In genomic region chr1:33639234-33639633, GRCm38 (mm10) we compare ENCODE assay signal across 16 mouse cellular contexts.
"Had no signal": no experiment of that assay in that cellular context is flagged by ENCODE, and none has a peak within 500 bp of the region (broad histone marks: within the 10 kb centered on the region; RNA-seq: fewer than 3 reads in every experiment).

No protein-coding gene starts in this region.

- ATAC-seq: midbrain, embryonic 16.5 days had no signal

- H3K27ac ChIP-seq: kidney, embryonic 15.5 days; left cerebral cortex, adult 2 months; limb, embryonic 15.5 days; midbrain, embryonic 12.5 days; neural tube, embryonic 13.5 days; stomach, embryonic 15.5 days had no signal

- H3K9ac ChIP-seq: kidney, embryonic 15.5 days; limb, embryonic 15.5 days; lung, embryonic 14.5 days; midbrain, embryonic 12.5 days; neural tube, embryonic 13.5 days; stomach, embryonic 15.5 days had no signal

- H3K4me3 ChIP-seq: kidney, embryonic 15.5 days; left cerebral cortex, adult 2 months; limb, embryonic 15.5 days; megakaryocyte, embryonic 14.5 days; midbrain, embryonic 12.5 days; neural tube, embryonic 13.5 days; stomach, embryonic 15.5 days had no signal

- H3K4me2 ChIP-seq: kidney, embryonic 15.5 days; limb, embryonic 15.5 days; lung, embryonic 14.5 days; midbrain, embryonic 12.5 days; neural tube, embryonic 13.5 days; stomach, embryonic 15.5 days had no signal

- DNase-seq: kidney, adult 18-20 months; kidney, postnatal 25 days; lung, embryonic 14.5 days; lung, postnatal 10 days; lung, postnatal 4 days; retina, postnatal 1 day; right cerebral cortex, postnatal 4 days; spleen, adult 18-20 months had no signal

- H3K9me3 ChIP-seq: kidney, embryonic 15.5 days; limb, embryonic 15.5 days; midbrain, embryonic 12.5 days; neural tube, embryonic 13.5 days; stomach, embryonic 15.5 days had no signal

- H3K27me3 ChIP-seq: kidney, embryonic 15.5 days; limb, embryonic 15.5 days; megakaryocyte, embryonic 14.5 days; midbrain, embryonic 12.5 days; neural tube, embryonic 13.5 days; stomach, embryonic 15.5 days had no signal

- H3K4me1 ChIP-seq: kidney, embryonic 15.5 days; limb, embryonic 15.5 days; midbrain, embryonic 12.5 days; neural tube, embryonic 13.5 days; stomach, embryonic 15.5 days had no signal
